Mouse (Mus musculus) hindbrain, embryonic 16.5 days (tissue): Measurements from ENCODE around the gene F830045P16Rik. TPM values are rescaled to one million over a fixed set of nuclear protein-coding genes. Genes with fewer than 3 reads are reported as not detected.
"Not testable (repeated sequence)": the region's sequence is repeated elsewhere in the genome, so short reads cannot be mapped to it uniquely, and the experiment has no call there.

Experiments
- ATAC-seq: fragments of 200-750 bp; cut with Nextera tagmentation; 2 replicates; pipeline ENCODE4 v1.8.0; 2017; ENCODE audit warnings: moderate TSS enrichment, moderate library complexity
- H3K27ac ChIP-seq: fragments of 300-500 bp; sonication (generic); 2 replicates; pipeline ENCODE4 v1.5.1; 2014; ENCODE audit warnings: low read depth, mild to moderate bottlenecking, control low read depth, low read length, moderate library complexity
- H3K27me3 ChIP-seq: fragments of 300-500 bp; sonication (generic); replicated peaks from 2 replicates; pipeline ENCODE4 v1.6.1; 2014; ENCODE audit warnings: low read length; ENCODE audit not compliant: control insufficient read depth, insufficient read depth
- H3K36me3 ChIP-seq: fragments of 300-500 bp; sonication (generic); 2 replicates; pipeline ENCODE4 v1.6.1; 2014; ENCODE audit warnings: mild to moderate bottlenecking, low read length, moderate library complexity, mixed read lengths; ENCODE audit not compliant: control insufficient read depth, insufficient read depth
- H3K4me1 ChIP-seq: fragments of 300-500 bp; sonication (generic); 2 replicates; pipeline ENCODE4 v1.6.1; 2014; ENCODE audit warnings: low read depth, low read length; ENCODE audit not compliant: control insufficient read depth, insufficient read depth
- H3K4me2 ChIP-seq: fragments of 300-500 bp; sonication (generic); 2 replicates; pipeline ENCODE4 v1.6.1; 2014; ENCODE audit warnings: mild to moderate bottlenecking, low read length, control low read depth, moderate library complexity
- H3K4me3 ChIP-seq: fragments of 300-500 bp; sonication (generic); 2 replicates; pipeline ENCODE4 v1.5.1; 2014; ENCODE audit warnings: mild to moderate bottlenecking, low read length, control low read depth, moderate library complexity
- H3K9ac ChIP-seq: fragments of 300-500 bp; sonication (generic); 2 replicates; pipeline ENCODE4 v1.6.1; 2014; ENCODE audit warnings: low read depth, mild to moderate bottlenecking, control low read depth, low read length, moderate library complexity
- H3K9me3 ChIP-seq: fragments of 300-500 bp; sonication (generic); 2 replicates; pipeline ENCODE4 v1.6.1; 2014; ENCODE audit warnings: mild to moderate bottlenecking, low read length, moderate library complexity; ENCODE audit not compliant: control insufficient read depth
- WGBS: fragments of 180-500 bp; shearing (Covaris S2); extraction: QIAGEN DNeasy Blood & Tissue Kit; methylation state at CpG from one replicate; pipeline ENCODE4 v1.1.7; 2014; 5-methylcytosine and 5-hydroxymethylcytosine counted together
- polyA plus RNA-seq: library from polyadenylated mRNA; unstranded; fragments of >200 nt; fragmentation: Nextera tagmentation; extraction: Ambion mirVana; gene quantifications from 2 replicates; pipeline ENCODE4 v1.2.1, GENCODE M21; 2015

Gene F830045P16Rik
- polyA plus RNA-seq, 1 experiment from 2014 or later = not detected

DNA sequence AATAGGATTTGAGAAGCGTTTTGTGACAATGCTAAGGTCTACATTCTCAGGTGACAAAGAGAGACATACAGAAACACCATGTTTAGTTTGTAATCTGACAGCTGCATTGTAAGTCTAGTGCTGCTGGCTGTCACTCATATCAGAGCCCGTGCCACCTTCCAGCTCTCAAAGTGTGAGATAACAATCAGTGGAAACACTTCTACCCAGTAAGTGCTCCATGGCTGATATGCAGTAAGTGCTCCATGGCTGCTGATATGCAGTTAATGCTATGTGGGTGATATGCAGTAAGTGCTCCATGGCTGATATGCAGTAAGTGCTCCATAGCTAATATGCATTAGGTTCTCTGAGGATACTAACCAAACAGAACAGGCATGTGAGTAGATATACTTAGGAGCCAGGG lies 65.6 kb downstream of the F830045P16Rik start:
- H3K9ac ChIP-seq = no peak overlapping the region
- 76% methylated on average over 2 of the region's 2 CpGs for WGBS
- no peak overlapping the region for H3K4me2 ChIP-seq
- no peaks in the 10 kb centered on the region for H3K4me1 ChIP-seq
- ATAC-seq = no peak
- H3K9me3 ChIP-seq = no peaks in the 10 kb centered on the region
- H3K36me3 ChIP-seq = no peaks in the 10 kb centered on the region
- H3K27me3 ChIP-seq = no peaks in the 10 kb centered on the region
- H3K27ac ChIP-seq = no peak overlapping the region
- no peak overlapping the region for H3K4me3 ChIP-seq

DNA sequence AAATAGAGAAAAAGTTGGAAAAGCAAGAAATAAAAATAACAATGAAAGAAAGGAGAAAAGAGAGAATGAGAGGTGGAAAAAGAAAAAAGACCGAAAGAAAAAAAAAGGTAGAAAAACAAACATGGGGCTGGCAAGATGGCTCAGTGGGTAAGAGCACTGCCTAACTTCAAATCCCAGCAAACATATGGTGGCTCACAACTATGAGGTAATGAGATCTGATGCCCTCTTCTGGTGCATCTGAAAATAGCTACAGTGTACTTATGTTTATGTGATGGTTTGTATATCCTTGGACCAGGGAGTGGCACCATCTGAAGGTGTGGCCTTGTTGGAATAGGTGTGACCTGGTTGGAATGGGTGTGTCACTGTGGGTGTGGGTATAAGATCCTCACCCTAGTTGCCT lies 97.6 kb downstream of the F830045P16Rik start:
- ATAC-seq, H3K27ac ChIP-seq, H3K4me1 ChIP-seq, H3K9ac ChIP-seq, H3K36me3 ChIP-seq, H3K4me2 ChIP-seq, H3K27me3 ChIP-seq, H3K9me3 ChIP-seq, H3K4me3 ChIP-seq: not testable (repeated sequence)
- 92% methylated on average over 1 of the region's 1 CpGs for WGBS

DNA sequence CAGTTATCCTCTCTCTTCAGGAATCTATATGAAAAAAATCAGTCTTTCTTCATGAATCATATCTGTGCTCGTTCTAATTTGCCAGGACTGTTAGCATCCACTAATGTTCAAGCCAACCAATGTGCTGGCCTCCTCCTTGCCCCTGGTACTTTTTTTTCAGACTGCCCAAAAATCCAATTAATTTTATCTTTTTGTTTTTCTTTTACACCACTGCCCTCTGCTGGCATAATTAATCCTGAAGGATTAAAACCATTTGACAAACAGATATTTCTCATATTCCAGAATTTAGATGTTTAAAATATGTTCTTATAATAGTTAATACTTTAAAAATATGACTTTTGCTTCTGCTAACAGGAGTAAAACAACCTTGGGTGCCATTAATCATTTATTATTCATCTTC lies 101.2 kb downstream of the F830045P16Rik start:
- no peak for ATAC-seq

DNA sequence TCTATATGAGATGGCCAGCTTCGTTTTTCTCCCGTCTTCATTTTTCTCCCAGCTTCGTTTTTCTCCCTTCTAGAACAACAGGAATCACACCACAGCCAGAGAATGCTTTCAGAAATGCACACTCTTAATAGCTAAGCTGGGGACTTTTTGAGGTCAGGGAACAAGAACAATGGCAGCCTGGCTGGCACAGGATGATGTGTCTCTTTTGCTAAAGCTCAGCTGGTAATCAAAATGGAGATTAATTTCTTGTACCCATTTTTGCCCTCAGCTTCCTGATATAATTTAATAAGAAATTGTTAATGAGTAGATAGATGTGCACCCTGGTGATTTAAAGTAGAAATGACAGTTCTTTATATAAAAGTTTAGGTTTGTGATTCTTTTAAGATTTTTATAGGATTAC lies 112.7 kb downstream of the F830045P16Rik start:
- Histone ChIP-seq H3K4me2 (no peak overlapping the region), H3K9me3 (peaks cover 2% of the 10 kb centered on the region), H3K4me1 (no peaks in the 10 kb centered on the region), H3K4me3 (no peak overlapping the region), H3K9ac (no peak overlapping the region), H3K36me3 (no peaks in the 10 kb centered on the region), H3K27me3 (no peaks in the 10 kb centered on the region), H3K27ac (no peak overlapping the region)
- no peak for ATAC-seq
- WGBS = 40% methylated on average over 3 of the region's 3 CpGs

More for the DNA sequence above, 101.2 kb downstream of the F830045P16Rik start:
- H3K27me3 ChIP-seq = no peaks in the 10 kb centered on the region
- 58% methylated on average over 1 of the region's 1 CpGs for WGBS
- no peaks in the 10 kb centered on the region for H3K36me3 ChIP-seq
- no peak overlapping the region for H3K9ac ChIP-seq
- H3K27ac ChIP-seq = no peak overlapping the region
- no peak overlapping the region for H3K4me2 ChIP-seq
- no peaks in the 10 kb centered on the region for H3K4me1 ChIP-seq
- H3K9me3 ChIP-seq = no peaks in the 10 kb centered on the region
- no peak overlapping the region for H3K4me3 ChIP-seq

DNA sequence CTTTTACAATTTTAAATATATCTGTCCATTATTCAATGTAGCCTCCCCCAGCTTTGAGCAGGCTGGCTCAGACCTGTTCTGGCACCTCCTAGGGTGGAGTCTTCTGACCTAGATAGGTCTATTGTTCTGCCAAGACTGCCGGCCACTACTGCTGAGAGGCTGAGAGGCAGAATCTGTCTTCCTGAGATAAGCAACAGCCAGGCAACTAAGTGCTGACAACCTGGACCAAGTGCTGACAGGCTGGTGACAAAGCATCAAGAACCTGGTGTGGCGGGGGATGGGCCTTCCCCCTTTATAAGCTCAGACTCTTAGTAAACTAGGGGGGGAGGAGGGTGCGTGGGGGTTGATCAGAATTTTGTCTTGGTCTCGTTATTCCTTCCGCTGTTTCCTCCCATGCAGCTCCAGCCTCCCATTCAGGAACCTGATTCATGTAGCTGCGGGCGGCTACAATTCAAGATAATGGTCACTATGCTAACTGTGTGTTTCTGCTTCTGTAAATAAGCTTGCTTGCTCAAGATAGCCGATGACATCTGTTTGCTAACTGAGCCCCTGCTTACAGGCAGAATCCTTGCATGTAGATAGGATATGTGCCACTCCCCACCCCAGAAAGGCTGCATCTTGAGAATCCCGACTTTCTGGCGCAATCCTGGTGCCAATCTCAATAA lies 115.4 kb downstream of the F830045P16Rik start:
- Histone ChIP-seq H3K27me3 (no peaks in the 10 kb centered on the region), H3K4me3 (no peak overlapping the region), H3K27ac (no peak overlapping the region), H3K9me3 (peaks cover 2% of the 10 kb centered on the region), H3K4me2 (no peak overlapping the region), H3K4me1 (no peaks in the 10 kb centered on the region), H3K36me3 (no peaks in the 10 kb centered on the region), H3K9ac (no peak overlapping the region)
- no peak for ATAC-seq
- WGBS = 92% methylated on average over 10 of the region's 10 CpGs

DNA sequence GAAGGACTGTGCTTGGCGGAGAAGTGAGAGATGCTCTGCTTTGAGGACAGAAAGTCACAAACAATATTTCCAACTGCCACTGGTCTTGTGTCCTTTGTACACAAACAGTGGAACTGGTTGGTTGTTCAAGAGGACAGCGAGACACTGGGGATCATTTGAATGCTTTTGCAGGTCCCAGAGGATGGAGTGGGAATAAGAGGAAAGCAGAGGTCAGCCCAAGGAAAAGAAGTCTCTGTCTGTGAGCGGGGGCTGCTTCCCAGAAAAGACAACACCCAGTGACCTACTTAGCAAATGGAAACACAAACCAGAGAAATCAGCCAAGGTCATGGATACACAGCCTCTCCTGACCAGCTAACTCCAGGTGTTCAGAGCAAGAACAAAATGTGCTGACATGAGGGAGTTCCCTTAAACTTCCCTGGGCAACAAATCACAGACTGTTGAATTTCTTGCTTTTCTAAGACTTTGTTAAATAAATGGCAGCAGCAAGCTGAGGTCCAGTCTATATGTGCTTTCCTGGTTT lies 117.0 kb downstream of the F830045P16Rik start:
- WGBS = 84% methylated on average over 3 of the region's 3 CpGs
- no peak overlapping the region for H3K4me3 ChIP-seq
- H3K4me1 ChIP-seq = no peaks in the 10 kb centered on the region
- H3K36me3 ChIP-seq = no peaks in the 10 kb centered on the region
- no peaks in the 10 kb centered on the region for H3K27me3 ChIP-seq
- ATAC-seq = no peak
- no peak overlapping the region for H3K4me2 ChIP-seq
- H3K9ac ChIP-seq = no peak overlapping the region
- H3K9me3 ChIP-seq = peaks cover 2% of the 10 kb centered on the region
- no peak overlapping the region for H3K27ac ChIP-seq

DNA sequence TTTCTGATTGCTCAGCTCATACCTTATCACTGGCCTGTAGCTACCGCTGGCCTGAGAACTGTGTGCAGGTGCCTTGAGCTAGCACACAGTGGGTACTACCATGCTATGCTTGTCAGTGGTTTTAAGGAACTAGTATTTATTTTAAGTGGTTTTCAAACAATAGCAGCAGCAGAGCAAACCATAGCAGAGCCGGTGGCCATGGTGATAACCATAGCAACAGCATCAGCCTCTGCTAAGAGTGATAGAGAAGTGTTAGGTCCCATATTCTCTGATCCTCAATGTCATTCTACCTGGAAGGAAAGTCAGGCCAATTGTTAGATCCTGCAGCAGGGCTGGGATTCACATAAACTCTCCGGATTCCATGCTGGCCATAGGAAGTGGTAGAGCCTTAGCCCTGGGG lies 121.8 kb downstream of the F830045P16Rik start:
- no peak overlapping the region for H3K27ac ChIP-seq
- no peaks in the 10 kb centered on the region for H3K36me3 ChIP-seq
- no peak overlapping the region for H3K4me3 ChIP-seq
- no peak overlapping the region for H3K9ac ChIP-seq
- WGBS = 81% methylated on average over 3 of the region's 3 CpGs
- H3K9me3 ChIP-seq = no peaks in the 10 kb centered on the region
- no peaks in the 10 kb centered on the region for H3K27me3 ChIP-seq
- no peaks in the 10 kb centered on the region for H3K4me1 ChIP-seq
- ATAC-seq = no peak; the same call in 1 of the 2 replicates
- no peak overlapping the region for H3K4me2 ChIP-seq

DNA sequence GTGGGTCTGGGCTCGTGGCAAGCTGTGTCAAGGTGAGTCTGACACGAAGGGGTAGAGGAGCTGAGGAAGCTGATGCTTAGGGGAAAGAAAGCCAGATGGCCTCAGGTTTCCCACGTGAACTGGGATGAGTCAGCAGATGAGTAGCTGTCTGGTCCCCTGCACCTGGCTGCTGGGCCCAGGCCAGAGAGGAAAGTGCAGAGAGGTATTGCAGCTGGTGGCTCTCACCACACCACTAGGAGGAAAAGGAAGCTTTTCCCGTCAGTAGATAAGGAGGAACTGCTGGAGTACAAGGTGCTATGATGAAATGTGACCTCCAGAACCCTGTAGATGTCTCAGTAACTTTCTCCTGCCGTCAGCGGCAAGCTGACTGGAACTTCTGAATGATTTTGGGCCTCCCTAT lies 122.9 kb downstream of the F830045P16Rik start:
- WGBS = 70% methylated on average over 6 of the region's 6 CpGs
- no peak overlapping the region for H3K27ac ChIP-seq
- H3K9ac ChIP-seq = no peak overlapping the region
- H3K4me2 ChIP-seq = no peak overlapping the region
- H3K27me3 ChIP-seq = no peaks in the 10 kb centered on the region
- H3K4me3 ChIP-seq = no peak overlapping the region
- H3K36me3 ChIP-seq = no peaks in the 10 kb centered on the region
- no peaks in the 10 kb centered on the region for H3K4me1 ChIP-seq
- ATAC-seq = no peak
- no peaks in the 10 kb centered on the region for H3K9me3 ChIP-seq

DNA sequence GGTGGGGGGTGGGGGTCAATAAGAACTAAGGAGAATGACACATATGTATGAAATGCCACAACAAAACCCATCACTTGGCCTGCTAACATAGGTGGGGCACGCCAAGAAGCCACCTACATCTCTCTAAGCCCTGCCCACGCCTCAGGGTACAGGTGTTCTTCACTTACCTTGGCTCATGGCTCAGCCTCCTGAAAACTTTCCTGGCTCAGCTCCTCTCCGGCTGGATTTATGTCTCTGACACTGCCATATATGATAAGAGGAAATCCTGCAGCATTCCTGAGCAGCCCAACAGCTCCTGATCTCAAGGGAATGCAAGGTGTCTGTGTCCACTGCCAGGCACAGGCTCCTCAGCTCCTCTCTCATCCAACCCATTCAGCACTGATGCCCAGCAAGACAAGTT lies 124.8 kb downstream of the F830045P16Rik start:
- 79% methylated on average over 3 of the region's 3 CpGs for WGBS
- no peaks in the 10 kb centered on the region for H3K27me3 ChIP-seq
- no peaks in the 10 kb centered on the region for H3K36me3 ChIP-seq
- no peak overlapping the region for H3K4me3 ChIP-seq
- H3K27ac ChIP-seq = no peak overlapping the region
- no peak overlapping the region for H3K4me2 ChIP-seq
- H3K4me1 ChIP-seq = no peaks in the 10 kb centered on the region
- no peak overlapping the region for H3K9ac ChIP-seq
- H3K9me3 ChIP-seq = no peaks in the 10 kb centered on the region
- ATAC-seq = no peak
